Mouse (Mus musculus): ENCODE measurements at regions not wholly inside any gene's neighbourhood (a gene's known extent, or its start where the extent isn't known, plus 50 kb on each side); places are given as distances from the start of the nearest gene placed in this dataset.
"Not testable (repeated sequence)": the region's sequence is repeated elsewhere in the genome, so short reads cannot be mapped to it uniquely, and the experiment has no call there.

- DNase-seq: no peak
Observed at GRCm38 (mm10) chr9:5424236-5424635, 79.0 kb downstream of the Casp12 start.

- DNase-seq: no peak
Observed at GRCm38 (mm10) chr9:5448180-5448579, 103.0 kb downstream of the Casp12 start.

- DNase-seq: no peak
Observed at GRCm38 (mm10) chr9:5456606-5457005, 111.4 kb downstream of the Casp12 start.

GRCm38 (mm10) chr9:5472012-5472411 is 126.8 kb downstream of the Casp12 start:
- DNase-seq: no peak

- peak; percentile 4 for DNase-seq
Observed at GRCm38 (mm10) chr9:5474271-5474670, 129.0 kb downstream of the Casp12 start.

GRCm38 (mm10) chr9:5485258-5485657 is 140.0 kb downstream of the Casp12 start:
- no peak for DNase-seq

GRCm38 (mm10) chr9:5496837-5497236 is 151.6 kb downstream of the Casp12 start:
- no peak for DNase-seq

- DNase-seq: peak; percentile 8
Observed at GRCm38 (mm10) chr9:5498306-5498705, 153.1 kb downstream of the Casp12 start.

- DNase-seq: no peak
Observed at GRCm38 (mm10) chr9:5525762-5526360, 180.6 kb downstream of the Casp12 start.

GRCm38 (mm10) chr9:5542604-5543003 is 197.4 kb downstream of the Casp12 start:
- DNase-seq: no peak

GRCm38 (mm10) chr9:5575072-5575471 is 229.8 kb downstream of the Casp12 start:
- DNase-seq: no peak

- not testable (repeated sequence) for DNase-seq
Observed at GRCm38 (mm10) chr9:5578168-5578567, 232.9 kb downstream of the Casp12 start.

- DNase-seq: no peak
Observed at GRCm38 (mm10) chr9:5595891-5596635, 250.8 kb downstream of the Casp12 start.

- DNase-seq: no peak
Observed at GRCm38 (mm10) chr9:5604019-5604418, 258.8 kb downstream of the Casp12 start.

- no peak for DNase-seq
Observed at GRCm38 (mm10) chr9:5605015-5605414, 259.8 kb downstream of the Casp12 start.

- no peak for DNase-seq
Observed at GRCm38 (mm10) chr9:5616725-5617124, 271.5 kb downstream of the Casp12 start.

- DNase-seq: no peak
Observed at GRCm38 (mm10) chr9:5623396-5623795, 278.2 kb downstream of the Casp12 start.

- no peak for DNase-seq
Observed at GRCm38 (mm10) chr9:5627521-5627920, 282.3 kb downstream of the Casp12 start.

GRCm38 (mm10) chr9:5634461-5634953 is 289.3 kb downstream of the Casp12 start:
- no peak for DNase-seq

- DNase-seq: peak; percentile 54
Observed at GRCm38 (mm10) chr9:5634969-5635368, 289.7 kb downstream of the Casp12 start.

- no peak for DNase-seq
Observed at GRCm38 (mm10) chr9:5663886-5664285, 318.7 kb downstream of the Casp12 start.

- no peak for DNase-seq
Observed at GRCm38 (mm10) chr9:5673551-5673950, 328.3 kb downstream of the Casp12 start.

GRCm38 (mm10) chr9:5708482-5708881 is 363.3 kb downstream of the Casp12 start:
- no peak for DNase-seq

- DNase-seq: no peak
Observed at GRCm38 (mm10) chr9:5709480-5709879, 364.2 kb downstream of the Casp12 start.

Data from embryo, embryonic 11 days (tissue).